Comparison of ENCODE assay signal across 12 mouse cellular contexts in the genomic region with DNA sequence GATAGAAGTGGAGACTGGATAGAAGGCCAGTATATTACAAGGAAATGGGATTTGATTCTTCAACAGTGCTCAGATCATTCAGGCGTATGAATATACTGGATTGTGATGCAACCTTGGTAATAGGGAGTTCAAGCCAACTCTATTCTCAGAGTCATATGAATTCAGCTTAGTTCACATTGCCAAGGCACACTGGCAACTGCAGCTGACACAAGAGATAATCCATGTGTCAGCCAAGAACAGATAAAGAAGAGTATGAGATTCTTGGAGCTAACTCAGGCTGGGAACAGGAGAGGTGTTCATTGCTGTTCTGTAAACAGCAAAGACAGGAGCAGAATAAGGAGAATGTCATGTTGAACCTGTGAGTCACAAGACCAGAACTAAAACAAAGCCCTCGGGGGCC.
DNase-seq lines count a peak whose midpoint lies in the region; ATAC-seq and TF ChIP-seq lines count a peak whose summit lies in the region.
"Had no signal": no experiment of that assay in that cellular context is flagged by ENCODE, and none has a peak within 500 bp of the region (broad histone marks: within the 10 kb centered on the region; RNA-seq: fewer than 3 reads in every experiment).

No protein-coding gene starts in this region.

- peak; percentile 7 for DNase-seq in forebrain, embryonic 14.5 days (ENCODE audit: low spot score)
- no peak for DNase-seq in lung, adult 2 months
- peak; percentile 15 for DNase-seq in telencephalon, adult 2 months (ENCODE audit: low read depth, low spot score)
- DNase-seq in ovary, adult 18-20 months (ENCODE audit: low spot score) = no peak
- DNase-seq in left cerebral cortex, adult 18-20 months (ENCODE audit: low spot score in 2 of 2) = no peak
- DNase-seq: B cell, adult 2 months; liver; right cerebral cortex, postnatal 4 days had no signal

- TF ChIP-seq CTCF in lung, adult 2 months (IDR thresholded peaks at IDR 0.05; ENCODE audit: insufficient read depth, low read length) = no peak

- H3K27me3 ChIP-seq in forebrain, embryonic 14.5 days (replicated peaks; ENCODE audit: control insufficient read depth, insufficient read depth, low read length) = no peaks in the 10 kb centered on the region
- H3K27me3 ChIP-seq in forebrain, embryonic 12.5 days = no peaks in the 10 kb centered on the region
- H3K27me3 ChIP-seq in lung, embryonic 16.5 days (ENCODE audit: control insufficient read depth, insufficient read depth, low read depth, low read length) = no peaks in the 10 kb centered on the region
- no peaks in the 10 kb centered on the region for H3K27me3 ChIP-seq in heart, embryonic 13.5 days (replicated peaks)
- H3K27me3 ChIP-seq: midbrain, embryonic 12.5 days had no signal

- H3K4me2 ChIP-seq in forebrain, embryonic 14.5 days (ENCODE audit: low read length) = no peak overlapping the region
- no peak overlapping the region for H3K4me2 ChIP-seq in forebrain, embryonic 12.5 days
- no peak overlapping the region for H3K4me2 ChIP-seq in lung, embryonic 16.5 days (ENCODE audit: low read depth, low read length)
- H3K4me2 ChIP-seq in heart, embryonic 13.5 days = no peak overlapping the region
- H3K4me2 ChIP-seq: midbrain, embryonic 12.5 days had no signal

- no peaks in the 10 kb centered on the region for H3K4me1 ChIP-seq in forebrain, embryonic 14.5 days (ENCODE audit: control insufficient read depth, insufficient read depth, low read length)
- H3K4me1 ChIP-seq in forebrain, embryonic 12.5 days = no peaks in the 10 kb centered on the region
- peaks cover 6% of the 10 kb centered on the region; the same call in 1 of the 2 replicates for H3K4me1 ChIP-seq in lung, embryonic 16.5 days (replicated peaks; ENCODE audit: control insufficient read depth, insufficient read depth, low read length)
- peaks cover 4% of the 10 kb centered on the region; the same call in 1 of the 2 replicates for H3K4me1 ChIP-seq in lung, adult 2 months (ENCODE audit: control insufficient read depth, insufficient read depth, low read length)
- peaks cover 3% of the 10 kb centered on the region; the same call in 1 of the 2 replicates for H3K4me1 ChIP-seq in heart, embryonic 13.5 days

- H3K9ac ChIP-seq in forebrain, embryonic 14.5 days (ENCODE audit: low read length) = no peak overlapping the region
- no peak overlapping the region for H3K9ac ChIP-seq in forebrain, embryonic 12.5 days
- no peak overlapping the region for H3K9ac ChIP-seq in lung, embryonic 16.5 days (ENCODE audit: low read length)
- no peak overlapping the region for H3K9ac ChIP-seq in heart, embryonic 13.5 days
- H3K9ac ChIP-seq: midbrain, embryonic 12.5 days had no signal

- H3K36me3 ChIP-seq in forebrain, embryonic 14.5 days (ENCODE audit: control insufficient read depth, insufficient read depth, low read length) = no peaks in the 10 kb centered on the region
- no peaks in the 10 kb centered on the region for H3K36me3 ChIP-seq in forebrain, embryonic 12.5 days (replicated peaks)
- H3K36me3 ChIP-seq in lung, embryonic 16.5 days (ENCODE audit: control insufficient read depth, insufficient read depth, low read length) = no peaks in the 10 kb centered on the region
- H3K36me3 ChIP-seq in heart, embryonic 13.5 days = no peaks in the 10 kb centered on the region
- H3K36me3 ChIP-seq: midbrain, embryonic 12.5 days had no signal

- H3K9me3 ChIP-seq in forebrain, embryonic 14.5 days (replicated peaks; ENCODE audit: control insufficient read depth, low read length) = no peaks in the 10 kb centered on the region
- no peaks in the 10 kb centered on the region for H3K9me3 ChIP-seq in forebrain, embryonic 12.5 days
- no peaks in the 10 kb centered on the region for H3K9me3 ChIP-seq in lung, embryonic 16.5 days (ENCODE audit: control insufficient read depth, low read length)
- H3K9me3 ChIP-seq in heart, embryonic 13.5 days = no peaks in the 10 kb centered on the region
- H3K9me3 ChIP-seq: midbrain, embryonic 12.5 days had no signal

- H3K27ac ChIP-seq in forebrain, embryonic 14.5 days (ENCODE audit: low read depth, low read length) = no peak overlapping the region
- H3K27ac ChIP-seq in forebrain, embryonic 12.5 days = no peak overlapping the region
- H3K27ac ChIP-seq in lung, embryonic 16.5 days (ENCODE audit: low read length) = peak overlapping the region; percentile 57; the same call in 1 of the 2 replicates
- H3K27ac ChIP-seq in heart, embryonic 13.5 days (replicated peaks) = peak overlapping the region; percentile 84; the same call in 1 of the 2 replicates
- H3K27ac ChIP-seq: midbrain, embryonic 12.5 days had no signal

- no peak overlapping the region for H3K4me3 ChIP-seq in forebrain, embryonic 14.5 days (ENCODE audit: low read depth, low read length)
- no peak overlapping the region for H3K4me3 ChIP-seq in forebrain, embryonic 12.5 days (replicated peaks)
- no peak overlapping the region for H3K4me3 ChIP-seq in lung, embryonic 16.5 days (ENCODE audit: low read length)
- no peak overlapping the region for H3K4me3 ChIP-seq in lung, adult 2 months (replicated peaks; ENCODE audit: extremely low read depth, low read depth, low read length)
- no peak overlapping the region for H3K4me3 ChIP-seq in heart, embryonic 13.5 days
- H3K4me3 ChIP-seq: midbrain, embryonic 12.5 days had no signal

- WGBS in forebrain, embryonic 14.5 days = 86% methylated on average over 2 of the region's 2 CpGs
- WGBS in forebrain, embryonic 12.5 days = 91% methylated on average over 2 of the region's 2 CpGs
- 77% methylated on average over 2 of the region's 2 CpGs for WGBS in lung, embryonic 16.5 days
- 64% methylated on average over 2 of the region's 2 CpGs for WGBS in lung, adult 2 months
- 81% methylated on average over 2 of the region's 2 CpGs for WGBS in heart, embryonic 13.5 days

- no peak for ATAC-seq in forebrain, embryonic 14.5 days
- ATAC-seq in forebrain, embryonic 12.5 days (ENCODE audit: low FRiP score) = no peak
- no peak for ATAC-seq in lung, embryonic 16.5 days (ENCODE audit: low read depth)
- no peak for ATAC-seq in heart, embryonic 13.5 days (ENCODE audit: extremely low read depth, insufficient number of reproducible peaks, low FRiP score, low TSS enrichment)

- TF ChIP-seq POLR2A in lung, adult 2 months (IDR thresholded peaks at IDR 0.05; ENCODE audit: borderline replicate concordance, extremely low read depth, low read depth, low read length) = no peak

Comparison
In these comparisons a context has a peak if more than half of its experiments do, and no peak if none do; other contexts are left out.
1. DNase-seq: peak in forebrain, embryonic 14.5 days (single experiment) and telencephalon, adult 2 months (single experiment); none in lung, adult 2 months (single experiment), ovary, adult 18-20 months (single experiment) and left cerebral cortex, adult 18-20 months (0 of 2).
2. H3K27ac ChIP-seq: peak in lung, embryonic 16.5 days (single experiment) and heart, embryonic 13.5 days (single experiment); none in forebrain, embryonic 14.5 days (single experiment) and forebrain, embryonic 12.5 days (single experiment).